Comparison of ENCODE assay signal across 8 mouse cellular contexts in genomic region chr10:84646506-84647102, GRCm38 (mm10). TPM values are rescaled to one million over a fixed set of nuclear protein-coding genes. Genes with fewer than 3 reads are reported as not detected.
DNase-seq lines count a peak whose midpoint lies in the region; ATAC-seq lines count a peak whose summit lies in the region.

No protein-coding gene starts in this region.

- H3K27me3 ChIP-seq in liver, embryonic 12.5 days (replicated peaks), result no peaks in the 10 kb centered on the region
- H3K27me3 ChIP-seq in midbrain, embryonic 16.5 days (ENCODE audit: control insufficient read depth, insufficient read depth, low read depth, low read length), result no peaks in the 10 kb centered on the region

- 68% methylated on average over 12 of the region's 12 CpGs for WGBS in liver, embryonic 12.5 days (ENCODE audit: insufficient replicate concordance)
- 62% methylated on average over 12 of the region's 12 CpGs for WGBS in midbrain, embryonic 16.5 days

- ATAC-seq in liver, embryonic 12.5 days, result no peak
- ATAC-seq in frontal cortex, adult (ENCODE audit: low TSS enrichment), result peak; percentile 92
- 0 out of 2 replicates have a peak, but pooled peaks have one; percentile 45 for ATAC-seq in midbrain, embryonic 16.5 days

- H3K36me3 ChIP-seq in liver, embryonic 12.5 days, result peaks cover 69% of the 10 kb centered on the region
- H3K36me3 ChIP-seq in midbrain, embryonic 16.5 days (ENCODE audit: control insufficient read depth, insufficient read depth, low read length), result peaks cover 14% of the 10 kb centered on the region

- DNase-seq in liver, result no peak
- DNase-seq in left cerebral cortex, postnatal 10 days (ENCODE audit: extremely low spot score in 1 of 2, low spot score in 2 of 2), result peak; percentile 45 to 47
- peak; percentile 62 for DNase-seq in thymus, postnatal 0 days (ENCODE audit: low spot score)
- DNase-seq in testis, postnatal 14 days (ENCODE audit: low spot score), result no peak
- DNase-seq in ovary, adult 18-20 months (ENCODE audit: low spot score), result no peak

- H3K4me3 ChIP-seq in liver, embryonic 12.5 days, result no peak overlapping the region
- H3K4me3 ChIP-seq in midbrain, embryonic 16.5 days (ENCODE audit: low read depth, low read length), result no peak overlapping the region

- peak overlapping the region; percentile 40; the same call in 1 of the 2 replicates for H3K27ac ChIP-seq in liver, embryonic 12.5 days
- H3K27ac ChIP-seq in midbrain, embryonic 16.5 days (ENCODE audit: low read length), result no peak overlapping the region; the same call in 1 of the 2 replicates

- no peak overlapping the region for H3K4me2 ChIP-seq in liver, embryonic 12.5 days
- H3K4me2 ChIP-seq in midbrain, embryonic 16.5 days (ENCODE audit: low read length), result no peak overlapping the region

- H3K9ac ChIP-seq in liver, embryonic 12.5 days, result no peak overlapping the region
- H3K9ac ChIP-seq in midbrain, embryonic 16.5 days (ENCODE audit: low read depth, low read length), result no peak overlapping the region

- intact Hi-C loops in left cerebral cortex, postnatal 10 days (cut with DNase I), result no loop called here

- no peaks in the 10 kb centered on the region for H3K9me3 ChIP-seq in liver, embryonic 12.5 days (replicated peaks)
- H3K9me3 ChIP-seq in midbrain, embryonic 16.5 days (replicated peaks; ENCODE audit: control insufficient read depth, low read length, poor library complexity, severe bottlenecking), result no peaks in the 10 kb centered on the region

- peaks cover 26% of the 10 kb centered on the region for H3K4me1 ChIP-seq in liver, embryonic 12.5 days
- H3K4me1 ChIP-seq in midbrain, embryonic 16.5 days (ENCODE audit: control insufficient read depth, insufficient read depth, low read length), result no peaks in the 10 kb centered on the region

RNA-seq across cellular contexts. Expression of gene Polr3b, which starts 24.5 kb away (rescaled TPM):
- polyA plus RNA-seq in liver, embryonic 12.5 days (2016; fragmentation: Nextera tagmentation; extraction: Ambion mirVana), result 9.9 and 11.3 TPM in 2 replicates
- 10 to 100 TPM; 16.1 to 16.5 TPM for total RNA-seq in left cerebral cortex, postnatal 10 days (2021)
- 13.9 and 14.7 TPM in 2 replicates for polyA plus RNA-seq in midbrain, embryonic 16.5 days (2015; fragmentation: Nextera tagmentation; extraction: Ambion mirVana)
- 11.3 and 12.1 TPM in 2 replicates for polyA plus RNA-seq in thymus, postnatal 0 days (2015; fragmentation: Nextera tagmentation; extraction: Ambion mirVana)

Comparison
In these comparisons a context has a peak if more than half of its experiments do, and no peak if none do; other contexts are left out.
1. DNase-seq: peak in left cerebral cortex, postnatal 10 days (2 of 2) and thymus, postnatal 0 days (single experiment); none in liver (single experiment), testis, postnatal 14 days (single experiment) and ovary, adult 18-20 months (single experiment).